Mouse (Mus musculus) heart, adult 2 months (tissue): ENCODE measurements around the gene Eps15l1.

Experiments
- CTCF ChIP-seq: fragments of 200-600 bp; IDR thresholded peaks from 2 replicates; pipeline ENCODE4 v1.8.1; 2022; ENCODE audit warnings: antibody characterized with exemption, mild to moderate bottlenecking, moderate library complexity
- POLR2A ChIP-seq: fragments of 200-500 bp; IDR thresholded peaks from 2 replicates; pipeline ENCODE4 v1.6.1; 2011; ENCODE audit warnings: mild to moderate bottlenecking, low read depth, low read length, control low read depth; ENCODE audit not compliant: insufficient read depth

GRCm38 (mm10) chr8:72429676-72430075, 8.4 kb upstream of the Eps15l1 start:
- TF ChIP-seq CTCF (peak; percentile 76), POLR2A (no peak)
